Mouse (Mus musculus) ES-E14 (cell line): ENCODE results near the gene Nfkbil1. TPM values are rescaled to one million over a fixed set of nuclear protein-coding genes. Genes with fewer than 3 reads are reported as not detected.

ENCODE experiments used
- DNase-seq: peaks from one replicate; pipeline ENCODE4 v3.0.0-alpha.2; 2013; ENCODE audit warnings: low read depth, low spot score
- H3K27ac ChIP-seq: 2 replicates; pipeline ENCODE4 v1.5.1; 2012; ENCODE audit warnings: low read depth, mild to moderate bottlenecking, low read length, moderate library complexity, mixed read lengths; ENCODE audit not compliant: poor library complexity, insufficient read depth, severe bottlenecking
- H3K36me3 ChIP-seq: 2 replicates; pipeline ENCODE4 v1.6.1; 2012; ENCODE audit warnings: mild to moderate bottlenecking, low read length, moderate library complexity, mixed read lengths; ENCODE audit not compliant: control insufficient read depth, poor library complexity, insufficient read depth, severe bottlenecking
- H3K4me1 ChIP-seq, 2 experiments: fragments of 150-350 bp in 1 of 2; sonication (generic) in 1 of 2; 2 replicates each; pipeline ENCODE4 v1.6.1; 2012; ENCODE audit warnings: low read length in 2 of 2, mild to moderate bottlenecking in 1 of 2, mixed read lengths in 1 of 2; ENCODE audit not compliant: control insufficient read depth in 2 of 2, insufficient read depth in 2 of 2, poor library complexity in 1 of 2
- H3K4me3 ChIP-seq, 2 experiments: fragments of 150-350 bp in 1 of 2; sonication (generic) in 1 of 2; 2 replicates each; pipeline ENCODE4 v1.5.1; 2012; ENCODE audit warnings: low read length in 2 of 2, low read depth in 1 of 2, mild to moderate bottlenecking in 1 of 2, mixed read lengths in 1 of 2; ENCODE audit not compliant: insufficient read depth in 1 of 2, poor library complexity in 1 of 2, severe bottlenecking in 1 of 2
- H3K9ac ChIP-seq: 2 replicates; pipeline ENCODE4 v1.6.1; 2012; ENCODE audit warnings: low read depth, mild to moderate bottlenecking, low read length, mixed read lengths; ENCODE audit not compliant: poor library complexity, insufficient read depth, severe bottlenecking
- H3K9me3 ChIP-seq: fragments of 150-350 bp; sonication (generic); 2 replicates; pipeline ENCODE4 v1.6.1; 2012; ENCODE audit warnings: low read depth, mild to moderate bottlenecking, low read length; ENCODE audit not compliant: control insufficient read depth, insufficient read depth
- CHD2 ChIP-seq: IDR thresholded peaks from 2 replicates; pipeline ENCODE4 v1.6.1; 2014; ENCODE audit warnings: mild to moderate bottlenecking, low read depth, low read length, inconsistent platforms
- HCFC1 ChIP-seq: IDR thresholded peaks from 2 replicates; pipeline ENCODE4 v1.6.1; 2012; ENCODE audit warnings: low read length, inconsistent platforms, borderline replicate concordance; ENCODE audit not compliant: insufficient read depth
- MAFK ChIP-seq: IDR thresholded peaks from 2 replicates; pipeline ENCODE4 v1.6.1; 2014; ENCODE audit warnings: mild to moderate bottlenecking, low read depth, low read length, inconsistent platforms; ENCODE audit not compliant: insufficient read depth
- ZC3H11A ChIP-seq: IDR thresholded peaks from 2 replicates; pipeline ENCODE4 v1.6.1; 2012; ENCODE audit warnings: low read depth, mild to moderate bottlenecking, inconsistent platforms, low read length, borderline replicate concordance
- ZNF384 ChIP-seq: IDR thresholded peaks from 2 replicates; pipeline ENCODE4 v1.6.1; 2012; ENCODE audit warnings: low read depth, low read length, inconsistent platforms
- in situ Hi-C, 2 experiments: fragments of 600-800 bp; cut with MboI; formaldehyde crosslinking; loops; one replicate each; pipeline ENCODE4 v1.15.1; 2025; ENCODE audit warnings: low sequenced_read_pairs in 2 of 2, inconsistent platforms in 1 of 2; ENCODE audit not compliant: unreplicated experiment in 2 of 2
- total RNA-seq: library from RNA; depleted of rRNA; stranded (reverse); fragments of 300-350 nt; gene quantifications from 2 replicates; pipeline ENCODE4 v1.2.3, GENCODE M21; 2012

Nfkbil1 gene
- total RNA-seq, 1 experiment = 6.1 TPM

DNA sequence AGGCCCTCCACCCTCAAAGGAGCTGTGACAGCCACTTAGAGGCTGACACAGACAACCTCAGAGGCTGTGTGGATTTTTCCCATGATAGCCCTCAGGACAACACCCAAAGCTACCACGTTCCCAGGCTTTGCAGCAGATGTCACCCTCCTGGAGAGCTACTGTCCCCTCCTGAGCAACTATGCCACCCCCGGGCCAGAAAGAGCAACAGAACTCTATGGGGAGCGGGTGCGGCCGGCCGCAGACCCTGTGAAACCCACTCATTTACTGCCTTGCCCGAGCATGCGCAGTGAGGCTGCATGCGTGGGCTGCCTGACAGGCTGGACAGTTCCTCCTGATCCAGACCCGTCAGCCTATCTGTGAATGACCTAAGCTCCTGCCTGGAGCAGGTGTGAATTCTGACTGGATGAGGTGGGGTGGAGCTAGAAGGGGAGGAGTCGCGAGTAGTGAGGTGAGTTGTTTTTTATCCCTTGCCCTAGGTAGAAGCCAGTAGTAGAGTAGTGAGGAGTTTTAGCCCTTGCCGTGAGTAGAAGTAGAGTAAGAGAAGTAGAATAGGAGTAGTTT, 40.8 kb upstream of the Nfkbil1 start:
- H3K36me3 ChIP-seq = no peaks in the 10 kb centered on the region
- TF ChIP-seq MAFK (no peak), HCFC1 (no peak), ZC3H11A (no peak), ZNF384 (no peak), CHD2 (no peak)
- no peaks in the 10 kb centered on the region for H3K9me3 ChIP-seq
- H3K4me1 ChIP-seq = peaks cover 0 to 3% of the 10 kb centered on the region in 2 experiments; a peak in 1 of 4 replicates
- H3K27ac ChIP-seq = no peak overlapping the region
- H3K9ac ChIP-seq = no peak overlapping the region
- in situ Hi-C loops = no loop called here
- DNase-seq = no peak
- no peak overlapping the region for H3K4me3 ChIP-seq

- no peaks in the 10 kb centered on the region for H3K36me3 ChIP-seq
- peaks cover 0 to 3% of the 10 kb centered on the region in 2 experiments; a peak in 1 of 4 replicates for H3K4me1 ChIP-seq
- no peaks in the 10 kb centered on the region for H3K9me3 ChIP-seq
- no peak overlapping the region for H3K4me3 ChIP-seq
- no peak overlapping the region for H3K27ac ChIP-seq
- in situ Hi-C loops = no loop called here
- DNase-seq = no peak
- TF ChIP-seq HCFC1 = no peak
- no peak for TF ChIP-seq ZNF384
- no peak for TF ChIP-seq CHD2
- TF ChIP-seq ZC3H11A = no peak
- no peak for TF ChIP-seq MAFK
- H3K9ac ChIP-seq = no peak overlapping the region
These were observed 39.2 kb upstream of the Nfkbil1 start for GRCm38 (mm10) chr17:35274770-35275169.

DNA sequence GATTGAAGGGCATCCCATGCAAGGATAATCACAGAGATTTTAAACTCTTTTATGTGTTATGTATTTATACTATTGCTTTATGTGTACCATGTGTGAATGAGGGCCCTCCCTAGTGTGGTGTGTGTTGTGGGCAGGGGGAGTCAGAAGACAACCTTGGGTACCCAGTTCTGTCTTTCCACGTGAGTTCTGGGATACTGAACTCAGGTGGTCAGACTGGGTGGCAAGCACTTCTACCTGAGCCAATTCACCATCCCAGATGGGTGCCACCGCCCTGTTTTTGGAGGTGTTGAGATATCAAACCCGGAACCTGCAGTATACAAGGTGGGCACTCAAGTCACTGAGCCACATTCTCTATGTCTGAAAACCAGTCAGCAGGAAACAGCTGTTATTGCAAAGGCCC, 36.7 kb upstream of the Nfkbil1 start:
- TF ChIP-seq MAFK (no peak), HCFC1 (no peak), ZNF384 (no peak), CHD2 (no peak), ZC3H11A (no peak)

DNA sequence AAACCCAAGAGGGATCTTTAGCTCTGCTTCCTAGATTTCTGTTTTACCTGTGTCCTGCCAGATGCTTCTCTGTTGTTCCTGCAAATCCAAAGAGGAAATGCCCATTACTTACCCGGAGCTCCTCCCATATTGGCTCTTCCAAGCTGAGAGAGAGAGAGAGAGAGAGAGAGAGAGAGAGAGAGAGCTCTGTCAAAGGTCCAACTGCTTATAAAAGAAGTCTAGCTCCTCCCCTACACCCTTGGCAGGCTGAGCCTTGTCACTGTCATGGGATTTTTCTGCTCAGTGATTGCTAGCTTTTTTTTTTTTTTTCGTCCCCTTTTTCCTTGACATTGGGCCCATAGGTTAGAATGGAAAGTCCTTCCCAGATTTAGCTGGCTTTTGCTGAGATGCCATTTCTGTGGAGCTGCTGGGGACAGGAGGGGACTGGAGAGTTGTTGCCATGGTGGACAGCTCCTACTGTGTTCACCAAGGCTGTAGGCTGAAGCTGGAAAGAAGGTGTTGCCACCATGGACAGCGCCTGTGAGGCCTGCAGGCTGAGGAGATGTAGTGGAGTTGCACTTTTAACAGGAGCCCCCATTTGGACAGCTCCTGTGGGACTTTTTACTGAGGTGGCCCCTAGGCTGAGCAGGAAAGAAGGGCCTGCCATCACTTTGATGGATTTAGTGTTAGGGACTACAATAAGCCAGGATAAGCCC, 34.2 kb upstream of the Nfkbil1 start:
- H3K27ac ChIP-seq = no peak overlapping the region
- DNase-seq = peak; percentile 80
- no peaks in the 10 kb centered on the region for H3K4me1 ChIP-seq
- no peak overlapping the region for H3K9ac ChIP-seq
- H3K4me3 ChIP-seq = no peak overlapping the region
- TF ChIP-seq MAFK = no peak
- no peak for TF ChIP-seq CHD2
- TF ChIP-seq ZC3H11A = no peak
- no peak for TF ChIP-seq HCFC1
- no peak for TF ChIP-seq ZNF384
- in situ Hi-C loops = no loop called here
- H3K9me3 ChIP-seq = no peaks in the 10 kb centered on the region
- no peaks in the 10 kb centered on the region for H3K36me3 ChIP-seq

More for the DNA sequence above, 36.7 kb upstream of the Nfkbil1 start:
- Histone ChIP-seq H3K27ac (no peak overlapping the region), H3K36me3 (no peaks in the 10 kb centered on the region), H3K4me3 (no peak overlapping the region), H3K9ac (no peak overlapping the region), H3K4me1 (peaks cover 0 to 3% of the 10 kb centered on the region in 2 experiments; a peak in 1 of 4 replicates), H3K9me3 (no peaks in the 10 kb centered on the region)
- DNase-seq = no peak
- in situ Hi-C loops = no loop called here
